Mouse (Mus musculus) spleen, adult 2 months (tissue): Measurements from ENCODE around the gene Pde2a. TPM values are rescaled to one million over a fixed set of nuclear protein-coding genes. Genes with fewer than 3 reads are reported as not detected.

ENCODE experiments used
- DNase-seq, 2 experiments: peaks; one replicate each; pipeline versions ENCODE4 v3.0.0 to v3.0.0-alpha.2; 2012 to 2021; ENCODE audit warnings: low spot score in 2 of 2, low read depth in 1 of 2
- H3K27ac ChIP-seq: fragments of 200-500 bp; 2 replicates; pipeline ENCODE4 v1.5.1; 2012; ENCODE audit warnings: low read length, inconsistent platforms; ENCODE audit not compliant: insufficient read depth
- H3K27me3 ChIP-seq: fragments of 200-500 bp; 2 replicates; pipeline ENCODE4 v1.6.1; 2012; ENCODE audit warnings: mild to moderate bottlenecking, moderate library complexity, low read length, inconsistent platforms; ENCODE audit not compliant: control insufficient read depth, insufficient read depth
- H3K36me3 ChIP-seq: fragments of 200-500 bp; 2 replicates; pipeline ENCODE4 v1.6.1; 2012; ENCODE audit warnings: mild to moderate bottlenecking, low read length, inconsistent platforms; ENCODE audit not compliant: control insufficient read depth, insufficient read depth
- H3K4me1 ChIP-seq: fragments of 200-500 bp; 2 replicates; pipeline ENCODE4 v1.6.1; 2011; ENCODE audit warnings: inconsistent platforms; ENCODE audit not compliant: control insufficient read depth, insufficient read depth, insufficient read length
- H3K4me3 ChIP-seq: fragments of 200-500 bp; 2 replicates; pipeline ENCODE4 v1.5.1; 2011; ENCODE audit warnings: mild to moderate bottlenecking, inconsistent platforms; ENCODE audit not compliant: insufficient read depth, insufficient read length; ENCODE audit errors: extremely low read depth
- CTCF ChIP-seq: fragments of 200-500 bp; IDR thresholded peaks from 2 replicates; pipeline ENCODE4 v1.5.1; 2011; ENCODE audit warnings: mild to moderate bottlenecking, inconsistent platforms; ENCODE audit not compliant: insufficient read depth, insufficient read length, insufficient replicate concordance; ENCODE audit errors: extremely low read depth
- POLR2A ChIP-seq: fragments of 200-500 bp; IDR thresholded peaks from 2 replicates; pipeline ENCODE4 v1.6.1; 2011; ENCODE audit warnings: low read depth, low read length, inconsistent platforms
- WGBS: fragments of 180-500 bp; shearing (Covaris S2); methylation state at CpG from one replicate; pipeline ENCODE4 v1.1.7; 2018; 5-methylcytosine and 5-hydroxymethylcytosine counted together
- polyA plus RNA-seq: library from polyadenylated mRNA; depleted of rRNA; stranded (reverse); fragments of >200 nt; gene quantifications from 2 replicates; pipeline ENCODE4 v1.2.3, GENCODE M21; 2012

The Pde2a gene
- polyA plus RNA-seq, 1 experiment: 48.4 TPM

- Histone ChIP-seq H3K4me1 (no peaks in the 10 kb centered on the region; the same call in 1 of the 2 replicates), H3K4me3 (no peak overlapping the region), H3K27me3 (no peaks in the 10 kb centered on the region), H3K27ac (no peak overlapping the region), H3K36me3 (no peaks in the 10 kb centered on the region)
- WGBS: 89% methylated on average over 10 of the region's 10 CpGs
- TF ChIP-seq CTCF (no peak), POLR2A (no peak)
- DNase-seq: no peak
Measured at GRCm38 (mm10) chr7:101535102-101535501, 113.6 kb downstream of the Pde2a start.

GRCm38 (mm10) chr7:101535517-101535916 lies 114.0 kb downstream of the Pde2a start:
- Histone ChIP-seq H3K4me3 (no peak overlapping the region), H3K4me1 (no peaks in the 10 kb centered on the region; the same call in 1 of the 2 replicates), H3K36me3 (no peaks in the 10 kb centered on the region), H3K27me3 (no peaks in the 10 kb centered on the region), H3K27ac (no peak overlapping the region)
- 90% methylated on average over 5 of the region's 5 CpGs for WGBS
- TF ChIP-seq POLR2A: no peak
- TF ChIP-seq CTCF: no peak
- no peak for DNase-seq

- H3K4me3 ChIP-seq: peak overlapping the region; percentile 12; the same call in 1 of the 2 replicates
- TF ChIP-seq POLR2A: no peak
- TF ChIP-seq CTCF: no peak
- no peak for DNase-seq
- no peaks in the 10 kb centered on the region; the same call in 1 of the 2 replicates for H3K4me1 ChIP-seq
- WGBS: 29% methylated on average over 8 of the region's 8 CpGs
- H3K27ac ChIP-seq: peak overlapping the region; percentile 24; the same call in 1 of the 2 replicates
- no peaks in the 10 kb centered on the region for H3K27me3 ChIP-seq
- no peaks in the 10 kb centered on the region for H3K36me3 ChIP-seq
Measured at GRCm38 (mm10) chr7:101537541-101537940, 116.0 kb downstream of the Pde2a start.

- peak overlapping the region; percentile 24; the same call in 1 of the 2 replicates for H3K27ac ChIP-seq
- DNase-seq: peak; percentile 12 to 32
- 13% methylated on average over 14 of the region's 14 CpGs for WGBS
- no peaks in the 10 kb centered on the region for H3K36me3 ChIP-seq
- no peaks in the 10 kb centered on the region; the same call in 1 of the 2 replicates for H3K4me1 ChIP-seq
- TF ChIP-seq CTCF (peak; percentile 22; the same call in 1 of the 2 replicates), POLR2A (no peak)
- peak overlapping the region; percentile 18; the same call in 1 of the 2 replicates for H3K4me3 ChIP-seq
- no peaks in the 10 kb centered on the region for H3K27me3 ChIP-seq
Measured at GRCm38 (mm10) chr7:101538141-101538933, 116.8 kb downstream of the Pde2a start.

GRCm38 (mm10) chr7:101539774-101540173 lies 118.3 kb downstream of the Pde2a start:
- Histone ChIP-seq H3K27ac (no peak overlapping the region), H3K27me3 (no peaks in the 10 kb centered on the region), H3K4me3 (no peak overlapping the region), H3K36me3 (no peaks in the 10 kb centered on the region), H3K4me1 (no peaks in the 10 kb centered on the region; the same call in 1 of the 2 replicates)
- WGBS: 88% methylated on average over 9 of the region's 9 CpGs
- TF ChIP-seq POLR2A (no peak), CTCF (no peak)
- DNase-seq: no peak

- peak in 1 of 2 experiments; percentile 18 for DNase-seq
- H3K27ac ChIP-seq: no peak overlapping the region
- WGBS: 16% methylated on average over 5 of the region's 5 CpGs
- H3K36me3 ChIP-seq: no peaks in the 10 kb centered on the region
- H3K27me3 ChIP-seq: no peaks in the 10 kb centered on the region
- H3K4me3 ChIP-seq: no peak overlapping the region
- H3K4me1 ChIP-seq: no peaks in the 10 kb centered on the region; the same call in 1 of the 2 replicates
- TF ChIP-seq POLR2A (no peak), CTCF (no peak)
Measured at GRCm38 (mm10) chr7:101540684-101541083, 119.2 kb downstream of the Pde2a start.

- H3K27me3 ChIP-seq: no peaks in the 10 kb centered on the region
- WGBS: 3% methylated on average over 11 of the region's 11 CpGs
- DNase-seq: peak; percentile 61
- H3K27ac ChIP-seq: no peak overlapping the region
- no peaks in the 10 kb centered on the region for H3K36me3 ChIP-seq
- no peak for TF ChIP-seq POLR2A
- peak; percentile 62; the same call in 1 of the 2 replicates for TF ChIP-seq CTCF
- no peaks in the 10 kb centered on the region; the same call in 1 of the 2 replicates for H3K4me1 ChIP-seq
- H3K4me3 ChIP-seq: no peak overlapping the region
Measured at GRCm38 (mm10) chr7:101541132-101541531, 119.6 kb downstream of the Pde2a start.
